Mouse (Mus musculus) kidney, adult 18-20 months (tissue): ENCODE data around the gene Qars.

Experiments used
- DNase-seq: peaks from one replicate; pipeline ENCODE4 v3.0.0; 2021

The Qars gene

DNA sequence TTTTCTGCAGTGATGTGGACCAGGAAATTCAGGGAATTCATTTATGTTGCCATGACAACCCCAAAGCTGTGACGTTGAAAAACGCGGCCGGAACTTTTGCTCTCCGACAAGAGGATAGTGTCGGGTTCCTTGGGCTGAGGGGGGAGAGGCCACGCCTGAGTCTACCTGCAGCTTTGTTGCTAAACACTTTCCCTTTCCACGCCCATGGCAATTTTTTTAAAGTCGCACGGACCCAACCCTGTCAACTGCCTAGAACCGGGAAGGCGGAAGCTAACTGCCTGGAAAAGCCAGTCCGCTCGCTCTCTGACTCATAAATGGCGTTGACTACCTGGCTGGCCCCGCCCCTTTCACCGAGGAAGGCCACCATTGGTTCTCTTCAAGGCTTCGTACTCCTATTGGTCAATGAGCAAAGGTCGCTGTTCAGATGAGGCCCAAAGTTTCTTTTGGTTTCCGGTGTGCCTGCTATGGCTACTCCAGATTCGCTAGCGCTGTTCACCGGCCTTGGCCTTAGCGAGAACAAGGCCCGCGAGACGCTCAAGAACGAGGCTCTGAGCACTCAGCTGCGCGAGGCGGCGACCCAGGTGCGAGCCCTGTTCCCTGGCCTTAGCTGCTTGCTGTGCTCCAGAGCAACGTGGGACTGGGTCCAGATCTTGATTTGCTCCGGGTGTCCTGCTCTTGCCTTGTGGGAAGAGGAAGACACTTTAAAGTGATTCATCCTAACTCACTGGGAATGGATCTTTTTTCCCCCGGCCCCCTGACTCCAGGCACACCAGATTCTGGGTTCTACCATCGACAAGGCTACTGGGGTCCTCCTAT, at the start of gene Qars:
TSS of gene Qars (plus strand) at position 88 of the 816 bp plus-strand sequence.
- DNase-seq: peak; percentile 96

DNA sequence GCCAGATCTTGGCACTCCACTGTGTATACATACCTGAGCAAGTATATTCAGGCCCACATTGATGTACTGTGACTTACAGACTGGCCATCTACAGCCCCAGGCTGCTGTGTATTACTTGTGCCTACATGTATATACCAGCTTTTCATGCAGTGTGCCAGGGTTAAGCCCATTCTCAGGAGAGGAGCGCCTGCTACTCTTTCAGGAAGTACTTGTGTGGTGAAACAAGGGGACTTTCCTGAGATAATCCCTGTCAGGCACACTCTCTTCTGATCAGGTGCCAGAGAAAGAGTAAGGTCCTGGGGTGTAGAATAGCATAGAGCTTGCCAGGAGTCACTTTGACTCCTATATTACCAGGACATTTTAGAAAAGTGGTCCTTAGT, 47.6 kb upstream of the Qars start:
- no peak for DNase-seq

DNA sequence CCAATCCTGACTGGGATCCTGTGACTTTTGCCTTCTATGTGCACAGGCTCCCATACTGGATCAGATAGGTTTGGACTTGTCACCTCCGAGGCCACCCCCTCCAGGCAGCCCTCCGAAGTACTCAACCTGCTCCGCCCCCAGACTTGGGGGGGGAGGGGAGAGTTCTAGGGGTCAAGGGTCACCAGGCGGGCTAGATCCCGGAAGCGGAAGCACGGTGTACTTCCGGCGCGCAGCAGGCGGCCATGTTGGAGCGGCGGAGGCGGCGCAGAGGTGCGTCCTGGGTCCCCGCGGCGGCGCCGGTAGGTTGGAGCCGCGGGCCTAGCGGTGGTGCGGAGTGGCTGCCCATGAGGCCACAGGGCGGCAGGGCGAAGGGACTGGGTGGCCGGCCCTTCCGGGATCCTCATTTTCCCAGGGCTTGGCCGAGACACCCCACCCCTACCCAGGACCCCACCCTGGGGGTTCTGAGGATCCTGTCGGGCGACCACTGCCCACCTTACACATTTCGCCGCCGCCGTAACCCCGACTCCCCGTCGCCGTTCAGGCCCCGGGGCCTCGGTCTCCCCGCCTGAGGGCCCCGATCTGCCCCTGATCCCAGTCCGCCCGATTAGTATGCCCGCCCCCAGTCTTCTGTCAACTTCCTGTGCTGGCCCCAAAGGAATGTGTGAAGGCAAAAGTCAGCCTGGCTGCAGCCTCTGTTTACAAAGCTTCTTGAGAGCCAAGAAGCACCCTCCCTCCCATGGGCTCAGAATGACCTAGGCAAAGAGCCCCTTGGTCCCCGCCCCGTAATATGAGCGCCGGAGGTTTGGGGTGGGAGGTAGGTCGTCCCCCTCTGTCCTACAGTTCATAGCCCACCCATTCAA, 47.0 kb upstream of the Qars start, which contains the start of gene Ccdc71:
TSS of gene Ccdc71 (plus strand) at position 209 of the 860 bp plus-strand sequence.
- DNase-seq: peak; percentile 88

DNA sequence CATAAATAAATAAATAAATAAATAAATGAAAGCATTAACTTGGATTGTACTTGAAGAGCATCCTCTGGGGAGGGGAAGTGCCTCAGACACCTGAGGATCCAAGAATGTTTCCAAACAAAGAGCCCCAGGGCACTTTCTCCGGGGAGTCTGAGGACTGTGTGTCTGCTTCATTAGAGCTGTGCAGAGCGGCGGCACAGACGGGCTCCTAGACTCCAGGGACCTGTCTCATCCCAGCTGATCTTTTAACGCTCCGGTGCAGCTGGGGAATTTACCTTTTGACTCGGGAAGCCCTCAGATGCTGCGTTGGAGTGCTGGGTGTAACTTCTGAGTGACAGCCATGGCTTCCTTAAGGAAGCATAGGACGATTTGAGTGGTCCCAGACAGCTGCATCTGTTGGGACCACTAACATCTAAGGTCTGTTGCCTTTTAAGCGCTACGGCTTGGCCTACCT, 46.3 kb upstream of the Qars start, which contains the start of gene Klhdc8b:
TSS of gene Klhdc8b (minus strand) at position 401 of the 451 bp plus-strand sequence.
- DNase-seq: peak; percentile 41

DNA sequence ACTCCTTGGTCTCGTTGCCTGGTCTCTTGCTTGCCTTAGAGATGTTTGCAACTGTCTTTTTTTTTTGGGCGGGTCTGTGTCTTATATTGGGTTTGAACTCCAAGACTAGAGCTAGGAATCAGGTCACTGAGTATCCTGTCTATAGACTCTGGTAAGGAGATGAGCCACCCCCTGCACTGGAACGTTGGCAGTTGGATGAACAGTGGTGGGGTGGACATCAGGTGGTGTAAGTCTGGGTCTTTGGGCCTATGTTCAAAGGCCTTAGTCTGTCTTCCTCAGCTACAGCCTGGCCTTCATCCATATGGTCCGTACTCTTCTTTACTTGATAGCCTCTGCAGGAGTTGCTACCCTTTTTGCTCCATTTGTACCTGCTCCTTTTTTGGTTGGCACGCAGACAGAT, 45.8 kb upstream of the Qars start:
- DNase-seq: no peak

DNA sequence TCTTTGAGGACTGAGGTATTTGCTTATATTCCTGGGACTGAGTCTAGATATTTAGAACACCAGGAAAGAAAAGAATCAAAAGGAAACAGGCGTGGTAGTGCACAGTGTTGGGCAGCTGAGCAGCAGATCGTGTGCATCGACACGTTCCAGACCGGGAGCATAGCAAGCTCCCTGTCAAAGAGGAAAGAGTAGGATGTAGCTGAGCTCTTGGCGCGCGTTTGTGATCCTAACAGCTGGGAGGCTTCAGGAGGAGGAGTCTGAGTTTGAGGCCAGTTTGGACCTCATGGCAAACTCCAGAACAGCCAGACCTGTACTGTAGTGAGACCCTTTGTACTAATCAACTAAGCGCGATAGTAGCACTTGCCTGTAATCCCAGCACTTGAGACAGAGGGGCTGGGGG, 45.3 kb upstream of the Qars start:
- no peak for DNase-seq

DNA sequence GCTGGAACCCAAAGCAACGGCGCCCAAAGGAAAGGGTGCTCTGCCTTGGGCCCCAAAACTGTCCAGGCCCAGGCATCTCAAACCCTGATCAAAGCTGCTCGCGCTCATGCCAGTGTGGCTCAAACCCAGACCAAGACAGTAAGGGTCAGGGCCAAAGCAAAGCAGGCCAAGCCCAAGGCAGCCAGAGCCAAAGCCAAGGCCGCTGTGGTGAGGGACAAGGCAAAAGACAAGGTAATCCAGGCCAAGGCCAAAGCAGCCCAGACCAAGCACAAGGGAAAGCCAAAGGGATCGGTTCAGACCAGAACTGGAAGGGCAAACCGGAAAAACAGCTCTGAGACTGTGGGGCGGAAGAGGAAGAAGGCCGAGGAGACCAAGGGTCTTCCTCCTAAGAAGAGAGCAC, 43.8 kb upstream of the Qars start:
- DNase-seq: no peak

DNA sequence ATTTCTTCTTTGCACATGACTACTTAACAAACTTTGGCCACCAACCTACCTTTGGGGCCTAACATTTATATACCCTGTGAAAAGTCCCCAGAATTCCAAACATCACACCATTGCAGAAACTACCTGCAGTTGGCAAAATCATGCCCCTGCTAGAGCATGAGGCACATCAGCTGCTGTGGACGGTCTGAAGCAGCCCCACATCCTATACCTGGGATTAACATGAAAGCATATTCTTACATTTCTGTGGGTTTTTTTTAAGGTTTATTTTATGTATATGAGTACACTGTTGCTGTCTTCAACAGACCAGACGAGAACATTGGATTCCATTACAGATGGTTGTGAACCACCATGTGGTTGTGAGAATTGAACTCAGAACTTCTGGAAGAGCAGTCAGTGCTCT, 41.3 kb upstream of the Qars start:
- DNase-seq: no peak

DNA sequence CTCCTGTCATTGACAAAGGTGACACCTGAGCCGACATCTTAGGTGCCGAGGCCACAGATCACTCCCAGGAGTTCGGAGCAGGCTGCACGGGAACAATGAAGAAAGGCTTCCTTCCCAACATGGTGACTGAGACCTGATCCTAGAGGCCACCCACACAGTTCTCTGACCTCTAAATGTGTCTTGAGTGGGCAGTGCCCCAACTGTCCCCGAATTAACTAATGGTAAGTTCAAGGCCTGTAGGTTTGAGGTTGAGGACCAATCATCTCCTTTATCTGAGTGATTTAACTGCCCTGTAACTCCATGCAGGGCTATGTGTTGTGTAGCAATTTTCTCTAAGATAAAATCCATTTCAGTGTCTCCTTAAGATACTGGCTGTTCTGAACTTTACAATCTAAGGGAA, 38.1 kb upstream of the Qars start:
- no peak for DNase-seq

DNA sequence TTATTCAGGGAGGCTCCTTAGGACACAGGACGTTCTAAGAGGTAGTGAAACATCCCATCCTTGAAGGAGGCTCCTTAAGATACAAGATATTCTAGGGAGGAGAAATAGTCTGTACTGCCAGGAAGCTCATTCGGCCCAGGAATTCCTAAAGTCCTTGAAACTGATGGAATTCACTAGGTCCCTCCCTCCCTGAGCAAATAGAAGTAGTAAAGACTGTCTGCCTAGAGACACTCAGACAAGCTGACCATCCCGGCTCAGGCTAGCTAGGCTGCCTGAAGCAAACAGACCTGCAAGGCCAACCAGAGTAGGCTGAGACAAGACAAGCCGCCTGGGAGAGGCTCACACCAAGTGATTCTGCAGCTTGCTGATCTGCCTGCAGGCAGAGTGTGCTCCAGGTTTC, 37.7 kb upstream of the Qars start:
- no peak for DNase-seq

DNA sequence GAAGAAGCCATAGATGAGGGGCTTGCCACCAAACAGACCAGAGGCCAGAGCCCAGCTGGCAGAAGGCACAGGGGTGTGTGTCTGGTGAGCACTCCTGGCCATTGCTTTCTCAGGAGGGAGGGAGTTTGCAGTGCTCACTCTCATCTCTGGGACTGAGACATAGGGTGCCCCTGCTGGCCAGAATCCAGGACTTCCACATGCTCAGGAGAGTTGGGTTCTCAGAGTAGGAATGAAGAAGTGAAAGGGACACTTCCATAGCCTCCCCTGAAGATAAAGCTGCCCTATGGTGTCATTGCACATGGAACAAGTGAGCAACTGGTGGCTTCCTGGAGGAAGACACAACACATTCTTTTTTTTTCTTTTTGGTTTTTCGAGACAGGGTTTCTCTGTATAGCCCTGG, 33.0 kb upstream of the Qars start:
- no peak for DNase-seq

DNA sequence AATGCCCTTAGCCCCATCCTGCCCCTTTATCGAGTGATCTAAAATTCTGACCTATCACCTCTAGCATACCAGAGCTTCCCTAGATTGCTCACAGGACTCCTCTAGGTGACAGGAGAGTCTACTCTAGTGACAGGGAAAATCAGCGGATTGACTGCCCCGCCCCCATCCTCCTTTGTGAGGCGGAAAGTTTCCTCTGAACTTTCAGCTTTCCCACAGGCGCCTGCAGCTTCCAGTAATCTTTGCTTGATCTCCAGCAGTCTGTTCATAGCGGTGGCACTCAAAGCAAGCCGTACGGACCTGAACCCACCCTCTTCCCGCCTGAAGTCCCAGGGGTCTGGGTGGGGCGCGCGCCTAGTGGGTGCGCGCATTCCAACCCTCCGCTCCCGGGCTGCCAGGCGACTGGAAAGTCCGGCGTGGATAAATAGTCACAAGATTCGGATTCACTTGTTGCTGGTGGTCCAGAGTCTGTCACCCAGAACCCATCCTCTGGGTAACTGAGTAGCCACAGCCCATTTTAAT, 28.8 kb upstream of the Qars start:
- peak; percentile 90 for DNase-seq

DNA sequence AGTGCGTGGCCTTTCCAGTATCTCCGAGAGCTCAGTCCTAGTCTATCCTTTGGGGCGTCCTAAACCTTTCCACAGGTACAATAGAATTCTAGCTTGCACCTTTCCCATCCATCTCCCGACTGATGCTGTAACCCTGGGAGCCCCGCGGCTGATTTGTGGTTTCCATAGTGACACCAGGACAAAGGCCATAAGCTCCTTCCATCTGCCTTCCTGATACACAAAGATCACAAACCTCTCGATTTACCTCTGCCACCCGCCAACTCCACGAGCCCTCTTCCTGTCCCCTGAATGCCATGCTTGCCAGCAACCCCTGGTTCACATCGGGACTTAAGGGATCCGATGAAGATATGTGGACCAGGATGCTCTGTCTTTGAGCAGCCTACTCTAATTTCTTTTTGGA, 28.3 kb upstream of the Qars start:
- DNase-seq: no peak

DNA sequence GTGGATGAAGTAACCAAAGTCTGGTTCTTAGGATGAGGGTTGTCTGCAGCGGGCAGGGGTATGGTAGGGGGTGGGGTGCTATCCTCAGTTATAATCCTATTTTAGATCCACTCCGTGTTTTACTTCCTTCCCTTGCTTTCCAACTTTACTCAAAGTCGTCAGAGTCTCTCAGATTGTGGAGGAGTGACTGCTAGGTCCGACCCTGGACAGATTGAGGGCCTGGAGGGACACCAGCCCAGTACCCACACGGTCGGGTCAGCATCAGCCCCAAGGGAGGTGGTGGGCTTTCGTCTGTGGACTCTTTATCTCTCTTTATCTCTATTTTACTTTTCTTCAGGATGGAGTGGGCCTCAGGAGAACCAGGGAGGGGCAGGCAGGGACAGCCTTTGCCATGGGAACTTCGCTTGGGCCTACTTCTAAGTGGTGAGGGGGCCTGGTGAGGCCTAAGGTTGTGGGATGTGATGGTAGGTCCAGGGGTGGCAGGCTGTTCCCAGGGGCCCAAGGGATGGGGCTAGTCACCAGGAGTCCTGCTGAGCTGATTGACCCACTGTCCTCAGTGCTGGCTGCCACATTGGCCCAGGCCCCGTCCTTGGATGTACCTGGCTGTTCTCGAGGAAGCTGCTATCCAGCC, 27.7 kb upstream of the Qars start, which contains the start of gene Lamb2:
TSS of gene Lamb2 (plus strand) at position 16 of the 631 bp plus-strand sequence.
- peak; percentile 64 for DNase-seq

DNA sequence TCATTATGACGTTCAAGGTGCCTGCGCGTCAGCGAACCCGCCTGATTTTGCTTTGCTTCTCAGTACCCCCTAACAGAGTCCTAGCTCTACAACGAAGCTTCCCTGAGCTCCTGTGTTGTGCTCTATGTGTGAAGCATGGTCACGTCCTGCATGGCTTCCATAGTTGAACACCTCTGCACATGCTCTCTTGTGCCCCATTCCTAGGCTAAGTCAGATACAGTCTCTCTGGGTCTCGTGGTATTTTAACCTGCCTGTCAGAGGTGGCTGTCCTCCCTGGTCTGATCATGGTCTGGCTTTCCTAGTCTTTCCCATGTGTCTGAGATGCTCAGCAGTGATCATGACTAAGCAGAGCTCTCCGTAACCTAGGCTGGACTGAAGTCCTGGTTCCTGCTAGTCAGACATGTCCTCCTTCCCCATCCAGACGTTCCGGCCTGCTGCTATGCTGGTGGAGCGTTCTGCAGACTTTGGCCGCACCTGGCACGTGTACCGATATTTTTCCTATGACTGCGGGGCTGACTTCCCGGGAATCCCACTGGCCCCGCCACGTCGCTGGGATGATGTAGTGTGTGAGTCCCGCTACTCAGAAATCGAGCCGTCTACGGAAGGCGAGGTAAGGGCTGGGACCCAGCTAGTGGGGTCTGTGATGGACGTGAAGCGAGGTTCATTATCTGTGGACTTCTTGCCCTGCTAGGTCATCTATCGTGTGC, 26.5 kb upstream of the Qars start:
- no peak for DNase-seq

DNA sequence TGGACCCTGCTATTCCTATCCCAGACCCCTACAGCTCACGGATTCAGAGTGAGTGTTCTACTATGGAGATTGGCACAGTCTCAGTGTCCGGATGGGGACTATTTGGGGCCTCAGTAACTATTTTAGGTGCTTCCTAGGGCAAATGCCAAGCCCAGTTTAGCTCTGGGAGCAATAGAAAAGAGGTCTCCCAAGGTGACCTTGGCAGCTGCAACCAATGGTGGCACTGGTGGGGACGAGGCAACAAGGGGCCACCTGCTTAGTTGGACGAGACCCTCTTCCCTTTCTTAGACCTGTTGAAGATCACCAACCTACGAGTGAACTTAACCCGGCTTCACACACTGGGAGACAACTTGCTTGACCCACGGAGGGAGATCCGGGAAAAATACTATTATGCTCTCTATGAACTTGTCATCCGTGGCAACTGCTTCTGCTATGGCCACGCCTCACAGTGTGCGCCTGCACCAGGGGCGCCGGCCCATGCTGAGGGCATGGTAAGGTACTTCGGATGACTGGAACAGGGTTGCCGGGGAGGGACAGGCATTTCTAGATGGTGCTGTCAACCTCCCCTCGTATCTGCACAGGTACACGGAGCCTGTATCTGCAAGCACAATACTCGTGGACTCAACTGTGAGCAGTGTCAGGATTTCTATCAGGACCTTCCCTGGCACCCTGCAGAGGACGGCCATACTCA, 25.8 kb upstream of the Qars start:
- no peak for DNase-seq

DNA sequence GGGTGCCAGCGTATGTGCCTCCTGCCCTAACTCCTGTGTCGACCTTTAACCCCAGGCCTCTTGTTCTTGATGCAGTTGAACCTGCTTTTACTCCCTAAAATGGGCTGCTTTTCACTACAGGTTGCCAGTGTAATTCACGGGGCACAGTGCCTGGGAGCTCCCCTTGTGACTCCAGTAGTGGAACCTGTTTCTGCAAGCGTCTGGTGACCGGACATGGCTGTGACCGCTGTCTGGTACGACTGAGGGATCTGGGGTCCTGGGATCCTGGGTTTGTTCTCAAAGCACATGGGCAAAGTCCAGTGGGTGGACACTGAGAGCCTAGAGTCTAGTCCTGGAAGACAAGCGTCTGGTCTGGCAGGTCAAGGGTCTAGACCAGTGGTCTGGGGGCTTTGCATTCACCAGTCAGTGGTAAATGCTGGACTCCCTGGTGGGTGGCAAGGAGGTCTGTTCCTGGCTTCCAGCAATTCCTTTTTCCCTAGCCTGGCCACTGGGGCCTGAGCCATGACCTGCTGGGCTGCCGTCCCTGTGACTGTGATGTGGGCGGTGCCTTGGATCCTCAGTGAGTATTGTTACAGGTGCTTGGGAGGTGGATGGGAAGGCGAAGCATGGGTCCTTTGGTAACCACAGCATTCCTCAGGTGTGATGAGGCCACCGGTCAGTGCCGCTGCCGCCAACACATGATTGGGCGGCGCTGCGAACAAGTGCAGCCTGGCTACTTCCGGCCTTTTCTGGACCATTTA, 24.3 kb upstream of the Qars start:
- DNase-seq: no peak

DNA sequence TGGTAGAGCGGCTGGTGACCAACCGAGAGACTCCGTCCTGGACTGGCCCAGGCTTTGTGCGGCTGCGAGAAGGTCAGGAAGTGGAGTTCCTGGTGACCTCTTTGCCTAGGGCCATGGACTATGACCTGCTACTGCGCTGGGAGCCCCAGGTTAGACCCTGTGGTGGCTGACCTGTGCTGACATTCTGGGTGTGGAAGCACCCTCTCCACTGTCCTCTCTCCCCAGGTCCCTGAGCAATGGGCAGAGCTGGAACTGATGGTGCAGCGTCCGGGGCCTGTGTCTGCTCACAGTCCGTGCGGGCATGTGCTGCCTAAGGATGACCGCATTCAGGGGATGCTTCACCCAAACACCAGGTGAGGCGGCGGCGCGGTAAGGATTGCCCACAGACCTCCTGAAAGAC, 23.5 kb upstream of the Qars start:
- no peak for DNase-seq

DNA sequence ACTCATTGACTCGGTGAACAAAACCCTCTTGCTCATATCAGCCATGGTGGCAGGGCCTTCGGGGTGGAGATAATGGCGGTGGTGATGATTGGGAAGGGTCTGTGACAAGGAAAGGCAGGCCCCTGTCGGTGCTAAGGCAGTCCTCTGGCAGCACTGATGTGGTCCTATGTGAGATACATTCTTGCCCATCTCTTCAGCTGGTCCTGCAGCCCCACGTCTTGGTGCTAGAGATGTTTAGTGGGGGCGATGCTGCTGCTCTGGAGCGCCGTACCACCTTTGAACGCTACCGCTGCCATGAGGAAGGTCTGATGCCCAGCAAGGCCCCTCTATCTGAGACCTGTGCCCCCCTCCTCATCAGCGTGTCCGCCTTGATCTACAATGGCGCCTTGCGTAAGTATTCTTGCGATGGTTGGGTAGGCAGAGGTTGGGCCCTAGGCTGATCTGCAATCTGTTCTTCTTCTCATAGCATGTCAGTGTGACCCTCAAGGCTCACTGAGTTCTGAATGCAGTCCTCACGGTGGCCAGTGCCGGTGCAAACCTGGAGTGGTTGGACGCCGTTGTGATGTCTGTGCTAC, 22.1 kb upstream of the Qars start:
- DNase-seq: no peak

DNA sequence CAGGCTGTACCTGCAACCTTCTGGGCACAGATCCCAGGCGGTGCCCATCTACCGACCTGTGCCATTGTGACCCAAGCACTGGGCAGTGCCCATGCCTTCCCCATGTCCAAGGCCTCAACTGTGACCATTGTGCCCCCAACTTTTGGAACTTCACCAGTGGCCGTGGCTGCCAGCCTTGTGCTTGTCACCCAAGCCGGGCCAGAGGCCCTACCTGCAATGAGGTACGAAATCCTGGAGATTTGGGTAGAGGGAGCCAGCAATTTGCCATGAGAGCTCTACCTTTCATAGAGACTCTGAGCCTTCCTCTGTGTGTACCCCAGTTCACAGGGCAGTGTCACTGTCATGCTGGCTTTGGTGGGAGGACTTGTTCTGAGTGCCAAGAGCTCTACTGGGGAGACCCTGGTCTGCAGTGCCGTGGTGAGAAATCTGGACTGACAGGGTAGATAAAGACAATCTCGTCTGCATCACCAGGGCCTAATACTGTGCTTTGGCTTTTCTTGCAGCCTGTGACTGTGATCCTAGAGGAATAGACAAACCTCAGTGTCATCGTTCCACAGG, 20.5 kb upstream of the Qars start:
- no peak for DNase-seq
